Mouse (Mus musculus) brain, embryonic 14.5 days (tissue): ENCODE measurements at regions not wholly inside any gene's neighbourhood (a gene's known extent, or its start where the extent isn't known, plus 50 kb on each side); places are given as distances from the start of the nearest gene placed in this dataset.

Source experiments
- CTCF ChIP-seq: fragments of 200-500 bp; IDR thresholded peaks from 2 replicates; pipeline ENCODE4 v1.5.1; 2012; ENCODE audit warnings: inconsistent platforms, mild to moderate bottlenecking, moderate library complexity, borderline replicate concordance; ENCODE audit not compliant: insufficient read depth, insufficient read length; ENCODE audit errors: extremely low read depth
- POLR2A ChIP-seq: fragments of 200-500 bp; IDR thresholded peaks from 2 replicates; pipeline ENCODE4 v1.6.1; 2012; ENCODE audit warnings: mild to moderate bottlenecking, inconsistent platforms, borderline replicate concordance; ENCODE audit not compliant: poor library complexity, insufficient read depth, insufficient read length, severe bottlenecking; ENCODE audit errors: extremely low read depth

DNA sequence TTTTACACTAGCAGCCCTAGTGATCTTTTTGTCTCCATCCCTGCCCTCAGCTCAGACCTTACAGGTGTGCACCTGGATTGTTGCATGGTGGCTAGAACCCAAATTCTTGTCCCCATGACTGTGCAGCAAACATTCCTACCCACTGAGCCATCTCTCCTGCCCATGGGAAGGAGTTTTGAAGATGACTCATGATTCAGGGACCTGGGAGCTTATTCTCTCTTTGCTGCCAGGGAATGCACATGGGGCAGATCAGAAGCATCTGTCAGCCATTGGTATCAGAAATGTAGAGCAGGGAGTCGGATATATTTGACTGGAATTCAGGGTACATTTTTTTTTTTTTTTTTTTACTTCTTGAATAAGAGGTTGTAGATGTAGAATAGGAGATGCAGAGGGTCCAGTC lies 154.0 kb downstream of the 4930564D02Rik start:
- TF ChIP-seq CTCF (no peak), POLR2A (no peak)
